Mouse (Mus musculus) skeletal muscle tissue, postnatal 0 days (tissue): ENCODE data around the gene Tbc1d16. TPM values are rescaled to one million over a fixed set of nuclear protein-coding genes. Genes with fewer than 3 reads are reported as not detected.

Source experiments
- microRNA-seq, 2 experiments: library from miRNA; unstranded; fragments of <30 nt; microRNA quantifications; one replicate each; pipeline ENCODE4; 2016
- polyA plus RNA-seq: library from polyadenylated mRNA; unstranded; fragments of >200 nt; fragmentation: Nextera tagmentation; extraction: Ambion mirVana; gene quantifications from 2 replicates; pipeline ENCODE4 v1.2.1, GENCODE M21; 2015

Tbc1d16 gene
- 4.0 and 4.3 TPM in 2 replicates for polyA plus RNA-seq

GRCm38 (mm10) chr11:119228091-119228781 lies at the start of gene Tbc1d16, which contains the start of gene Ccdc40:
Tbc1d16 (minus strand) TSS chr11:119228499.
Ccdc40 (plus strand) TSS chr11:119228572.

DNA sequence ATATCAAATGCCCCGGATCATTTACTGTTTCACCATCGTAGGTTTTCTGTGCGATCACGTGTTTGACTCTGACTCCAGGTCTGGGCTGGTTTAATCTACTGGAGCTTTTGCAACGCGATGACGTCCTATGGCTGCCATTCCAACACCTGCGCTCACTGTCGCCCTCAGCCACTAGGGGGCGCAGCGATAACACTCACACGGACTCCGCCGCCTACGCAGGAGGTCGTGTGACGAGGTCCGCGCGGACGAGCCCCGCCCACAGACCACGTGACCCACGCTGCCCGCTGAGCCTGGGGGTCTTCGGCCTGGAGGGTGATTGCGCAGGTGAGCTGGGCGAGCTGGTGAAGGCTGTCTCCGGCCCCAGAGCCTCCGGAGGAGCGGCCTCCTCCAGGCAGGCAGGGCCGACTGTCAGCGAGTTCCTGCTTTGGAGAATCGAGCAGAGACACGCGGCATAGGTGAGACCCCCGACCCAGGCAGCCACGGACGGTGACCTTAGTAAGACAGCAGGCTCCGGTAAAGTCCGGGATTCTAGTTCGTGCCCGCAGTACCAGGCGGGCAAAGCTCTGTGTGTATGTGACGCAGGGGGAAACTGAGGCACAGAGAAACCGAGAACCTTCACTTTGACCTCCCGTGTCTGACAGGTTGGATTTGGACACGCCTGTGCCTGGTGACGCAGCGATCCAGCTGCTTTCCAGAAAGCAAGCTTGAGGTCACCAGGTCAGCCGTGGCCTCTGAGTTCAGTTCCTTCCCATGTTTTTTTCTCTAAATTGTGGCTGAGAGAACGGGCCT lies 39.7 kb upstream of the Tbc1d16 start, which contains the start of gene Gaa:
Gaa (plus strand) TSS at position 120 of the 789 bp plus-strand sequence.

Small RNA genes lying within 50 kb of the gene (microRNA-seq; reads per million reads assigned to microRNA genes)
- gene Mir6934: 1.0 to 2.1 reads per million in 2 experiments

Other genes with a start within 250 kb of the Tbc1d16 start
- gene Enpp7, start 240.3 kb downstream of the Tbc1d16 start, polyA plus RNA-seq: not detected in 2 replicates
- gene Cbx2, start 205.5 kb downstream of the Tbc1d16 start, polyA plus RNA-seq: 3.4 and 3.8 TPM in 2 replicates
- gene Cbx8, start 187.5 kb downstream of the Tbc1d16 start, polyA plus RNA-seq: 3.1 and 5.7 TPM in 2 replicates
- 3.2 and 6.5 TPM in 2 replicates for gene Cbx4, start 142.3 kb downstream of the Tbc1d16 start, polyA plus RNA-seq
- gene Ccdc40, start 73 bp upstream of the Tbc1d16 start, polyA plus RNA-seq: 0.37 and 0.67 TPM in 2 replicates
- gene Gaa, start 39.4 kb upstream of the Tbc1d16 start, polyA plus RNA-seq: 55.5 and 60.7 TPM in 2 replicates
- 152 and 165 TPM in 2 replicates for gene Eif4a3, start 71.6 kb upstream of the Tbc1d16 start, polyA plus RNA-seq
- 0.18 and 0.19 TPM in 2 replicates for gene Card14, start 79.3 kb upstream of the Tbc1d16 start, polyA plus RNA-seq
- gene Sgsh, start 127.0 kb upstream of the Tbc1d16 start, polyA plus RNA-seq: 3.3 and 4.2 TPM in 2 replicates
- gene Slc26a11, start 127.1 kb upstream of the Tbc1d16 start, polyA plus RNA-seq: 3.5 and 3.8 TPM in 2 replicates
- gene Rnf213, start 164.6 kb upstream of the Tbc1d16 start, polyA plus RNA-seq: 3.0 and 3.3 TPM in 2 replicates